Mouse (Mus musculus): ENCODE data around the gene Mgat5b. TPM values are rescaled to one million over a fixed set of nuclear protein-coding genes. Genes with fewer than 3 reads are reported as not detected.

Mgat5b gene
- polyA plus RNA-seq, 1 experiment from 2014 or later = 1.7 TPM

Other genes with a start within 250 kb of the Mgat5b start
- gene St6galnac1, start 143.4 kb upstream of the Mgat5b start, polyA plus RNA-seq (2015; fragmentation: Nextera tagmentation; extraction: Ambion mirVana) = not detected in 2 replicates
- 19.6 and 19.7 TPM in 2 replicates for gene Mxra7, start 90.8 kb upstream of the Mgat5b start, polyA plus RNA-seq (2015; fragmentation: Nextera tagmentation; extraction: Ambion mirVana)
- gene Mettl23, start 75.6 kb upstream of the Mgat5b start, polyA plus RNA-seq (2015; fragmentation: Nextera tagmentation; extraction: Ambion mirVana) = 78.6 and 84.4 TPM in 2 replicates
- gene Jmjd6, start 75.4 kb upstream of the Mgat5b start, polyA plus RNA-seq (2015; fragmentation: Nextera tagmentation; extraction: Ambion mirVana) = 73.4 and 77.7 TPM in 2 replicates
- 42.6 and 45.6 TPM in 2 replicates for gene Mfsd11, start 66.4 kb upstream of the Mgat5b start, polyA plus RNA-seq (2015; fragmentation: Nextera tagmentation; extraction: Ambion mirVana)
- gene Srsf2, start 65.8 kb upstream of the Mgat5b start, polyA plus RNA-seq (2015; fragmentation: Nextera tagmentation; extraction: Ambion mirVana) = 784 and 830 TPM in 2 replicates
- 44.3 and 47.3 TPM in 2 replicates for gene Sec14l1, start 196.3 kb downstream of the Mgat5b start, polyA plus RNA-seq (2015; fragmentation: Nextera tagmentation; extraction: Ambion mirVana)

Measured in embryonic facial prominence, embryonic 13.5 days (tissue).